Mouse (Mus musculus) kidney, embryonic 15.5 days (tissue): ENCODE data around the gene Kdm4a. TPM values are rescaled to one million over a fixed set of nuclear protein-coding genes. Genes with fewer than 3 reads are reported as not detected.

ENCODE experiments used
- ATAC-seq: fragments of 200-750 bp; cut with Nextera tagmentation; replicated peaks from 2 replicates; pipeline ENCODE4 v1.8.0; 2017; ENCODE audit warnings: moderate TSS enrichment; ENCODE audit not compliant: low FRiP score
- H3K27ac ChIP-seq: fragments of 300-500 bp; sonication (generic); 2 replicates; pipeline ENCODE4 v1.5.1; 2015; ENCODE audit warnings: mild to moderate bottlenecking, inconsistent platforms
- H3K27me3 ChIP-seq: fragments of 300-500 bp; sonication (generic); 2 replicates; pipeline ENCODE4 v1.6.1; 2015; ENCODE audit warnings: inconsistent platforms
- H3K36me3 ChIP-seq: fragments of 300-500 bp; sonication (generic); 2 replicates; pipeline ENCODE4 v1.6.1; 2015; ENCODE audit warnings: inconsistent platforms
- H3K4me1 ChIP-seq: fragments of 300-500 bp; sonication (generic); 2 replicates; pipeline ENCODE4 v1.6.1; 2015; ENCODE audit warnings: inconsistent platforms
- H3K4me2 ChIP-seq: fragments of 300-500 bp; sonication (generic); 2 replicates; pipeline ENCODE4 v1.6.1; 2015; ENCODE audit warnings: moderate library complexity, mild to moderate bottlenecking, inconsistent platforms
- H3K4me3 ChIP-seq: fragments of 300-500 bp; sonication (generic); replicated peaks from 2 replicates; pipeline ENCODE4 v1.5.1; 2015; ENCODE audit warnings: mild to moderate bottlenecking, inconsistent platforms
- H3K9ac ChIP-seq: fragments of 300-500 bp; sonication (generic); 2 replicates; pipeline ENCODE4 v1.6.1; 2015; ENCODE audit warnings: mild to moderate bottlenecking, inconsistent platforms
- H3K9me3 ChIP-seq: fragments of 300-500 bp; sonication (generic); replicated peaks from 2 replicates; pipeline ENCODE4 v1.6.1; 2016; ENCODE audit warnings: inconsistent platforms
- WGBS: fragments of 180-500 bp; shearing (Covaris S2); methylation state at CpG from one replicate; pipeline ENCODE4 v1.1.7; 2015; ENCODE audit warnings: mixed read lengths; 5-methylcytosine and 5-hydroxymethylcytosine counted together
- polyA plus RNA-seq: library from polyadenylated mRNA; unstranded; fragments of >200 nt; fragmentation: Nextera tagmentation; extraction: Ambion mirVana; gene quantifications from 2 replicates; pipeline ENCODE4 v1.2.1, GENCODE M21; 2015

Gene Kdm4a
- polyA plus RNA-seq, 1 experiment from 2014 or later, result 39.5 TPM

DNA sequence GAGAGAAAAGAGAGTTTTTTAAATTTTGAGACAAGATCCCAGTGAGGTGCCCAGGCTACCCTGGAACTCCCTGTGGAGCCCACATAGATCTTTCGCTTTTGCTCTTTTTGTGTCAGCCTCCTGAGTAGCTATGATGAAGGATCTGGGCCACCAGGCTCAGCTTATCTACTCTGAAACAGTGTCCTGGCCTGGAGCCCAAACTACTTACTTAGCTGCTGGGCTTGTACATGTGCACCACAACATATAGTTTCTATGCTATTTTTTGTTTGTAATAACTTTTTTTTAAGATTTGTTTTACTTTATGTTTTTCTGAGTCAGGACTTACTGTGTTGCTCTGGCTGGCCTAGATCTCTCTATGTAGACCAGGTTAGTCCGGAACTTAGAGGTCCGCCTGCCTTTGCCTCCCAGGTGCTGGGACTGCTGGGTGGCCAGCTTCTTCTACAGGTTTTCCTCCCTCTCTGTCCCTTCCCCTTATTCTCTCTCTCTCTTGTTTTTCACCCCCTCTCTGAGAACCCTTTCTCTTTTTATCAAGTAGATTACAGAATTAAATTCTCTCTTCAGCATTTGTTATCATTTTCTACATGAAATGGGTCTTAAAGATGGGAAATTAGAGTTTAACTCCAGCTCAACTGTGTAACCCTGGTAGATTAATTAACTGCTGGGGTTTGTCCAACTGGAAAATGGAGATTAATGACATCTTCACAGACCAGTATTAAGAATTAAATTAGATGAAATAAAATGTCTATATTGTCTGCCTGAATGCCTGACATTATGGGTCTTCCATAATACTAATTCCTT is 74.4 kb downstream of the Kdm4a start:
- Histone ChIP-seq H3K9me3 (no peaks in the 10 kb centered on the region), H3K9ac (no peak overlapping the region), H3K4me2 (no peak overlapping the region), H3K36me3 (peaks cover 12% of the 10 kb centered on the region), H3K27me3 (no peaks in the 10 kb centered on the region), H3K4me3 (no peak overlapping the region), H3K27ac (no peak overlapping the region), H3K4me1 (no peaks in the 10 kb centered on the region)
- 88% methylated on average over 3 of the region's 3 CpGs for WGBS
- no peak for ATAC-seq

DNA sequence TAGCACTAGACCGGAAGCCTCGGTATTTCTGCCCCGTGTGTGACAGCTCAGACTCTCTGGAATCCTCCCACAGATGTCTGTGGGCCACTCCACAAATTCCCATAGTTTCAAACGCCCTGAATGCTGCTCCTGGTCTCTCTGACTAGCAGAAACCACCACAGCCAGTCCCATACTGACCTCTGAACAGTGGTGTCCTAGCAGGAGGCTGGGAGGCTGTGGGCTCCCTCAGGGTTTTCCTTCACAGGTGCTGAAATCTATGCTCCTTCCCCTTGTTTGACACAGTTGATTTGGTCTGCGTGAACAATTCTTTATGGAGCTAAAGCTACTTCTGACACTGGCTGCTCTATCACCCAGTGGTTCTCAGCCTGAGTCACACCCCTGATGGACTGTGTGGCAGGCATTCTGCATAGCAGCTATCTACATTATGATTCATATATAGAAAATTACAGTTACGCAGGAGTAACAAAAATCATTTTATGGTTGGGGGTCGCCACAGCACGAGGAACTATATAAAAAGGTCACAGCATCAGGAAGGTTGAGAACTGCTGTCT is 76.5 kb downstream of the Kdm4a start:
- Histone ChIP-seq H3K9ac (no peak overlapping the region), H3K27me3 (no peaks in the 10 kb centered on the region), H3K4me3 (no peak overlapping the region), H3K4me1 (no peaks in the 10 kb centered on the region), H3K27ac (no peak overlapping the region), H3K36me3 (peaks cover 12% of the 10 kb centered on the region), H3K9me3 (no peaks in the 10 kb centered on the region), H3K4me2 (no peak overlapping the region)
- no peak for ATAC-seq
- WGBS, result 65% methylated on average over 8 of the region's 8 CpGs

DNA sequence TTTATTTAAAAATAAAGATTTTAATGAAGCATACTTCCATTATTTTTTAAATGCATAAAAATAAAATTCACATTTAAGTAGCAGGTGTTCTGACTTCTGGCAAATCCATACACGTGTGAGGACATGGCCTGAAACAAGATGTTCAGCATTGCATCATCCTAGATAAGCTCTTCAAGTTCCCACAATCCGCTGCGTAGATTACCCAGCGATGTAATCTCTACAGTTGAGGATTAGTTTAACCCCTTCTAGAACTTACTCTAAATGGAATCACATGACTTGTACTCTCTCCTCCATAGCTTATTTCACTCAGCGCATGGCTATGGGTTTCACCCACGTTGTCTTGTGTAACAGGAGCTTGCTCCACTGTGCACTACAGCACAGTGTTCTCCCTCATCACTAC is 78.3 kb downstream of the Kdm4a start:
- Histone ChIP-seq H3K4me1 (no peaks in the 10 kb centered on the region), H3K36me3 (no peaks in the 10 kb centered on the region), H3K9me3 (no peaks in the 10 kb centered on the region), H3K27me3 (no peaks in the 10 kb centered on the region), H3K9ac (no peak overlapping the region), H3K4me2 (no peak overlapping the region), H3K4me3 (no peak overlapping the region), H3K27ac (no peak overlapping the region)
- 89% methylated on average over 6 of the region's 6 CpGs for WGBS
- ATAC-seq, result no peak

DNA sequence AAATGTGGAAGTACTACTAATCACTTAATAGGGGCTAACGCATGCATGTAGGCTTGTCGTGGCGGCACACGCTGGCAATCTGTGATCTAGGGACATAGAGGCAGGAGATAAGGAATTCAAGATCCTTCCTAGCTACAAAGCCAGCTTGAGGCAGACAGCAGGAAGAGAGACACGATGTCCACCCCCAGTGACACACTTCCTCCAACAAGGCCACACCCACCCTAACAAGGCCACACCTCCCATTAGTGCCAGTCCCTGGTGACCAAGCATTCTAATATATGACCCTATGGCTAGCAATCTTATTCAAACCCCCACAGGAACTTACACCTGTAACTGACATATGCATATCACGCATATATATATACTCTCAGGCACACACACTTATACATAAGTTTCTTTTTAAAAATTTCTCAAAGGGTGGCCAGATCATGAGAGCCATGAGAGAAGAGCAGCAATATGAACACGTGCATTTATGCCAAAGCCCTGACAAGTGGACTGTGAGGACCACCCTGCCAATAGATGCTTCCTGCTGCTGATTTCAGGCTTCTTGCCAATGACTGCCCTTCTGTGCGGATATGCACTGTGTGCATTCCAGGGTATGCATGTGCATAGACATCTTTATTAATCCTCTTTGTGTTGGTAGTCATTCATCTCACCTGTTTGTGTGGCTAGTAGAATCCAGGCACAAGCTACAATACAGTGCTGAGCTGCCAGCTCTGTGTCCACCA is 80.0 kb downstream of the Kdm4a start:
- no peaks in the 10 kb centered on the region for H3K4me1 ChIP-seq
- no peaks in the 10 kb centered on the region for H3K9me3 ChIP-seq
- no peak for ATAC-seq
- H3K36me3 ChIP-seq, result no peaks in the 10 kb centered on the region
- no peak overlapping the region for H3K27ac ChIP-seq
- no peak overlapping the region for H3K4me2 ChIP-seq
- no peak overlapping the region for H3K4me3 ChIP-seq
- no peak overlapping the region for H3K9ac ChIP-seq
- 91% methylated on average over 8 of the region's 8 CpGs for WGBS
- no peaks in the 10 kb centered on the region for H3K27me3 ChIP-seq

DNA sequence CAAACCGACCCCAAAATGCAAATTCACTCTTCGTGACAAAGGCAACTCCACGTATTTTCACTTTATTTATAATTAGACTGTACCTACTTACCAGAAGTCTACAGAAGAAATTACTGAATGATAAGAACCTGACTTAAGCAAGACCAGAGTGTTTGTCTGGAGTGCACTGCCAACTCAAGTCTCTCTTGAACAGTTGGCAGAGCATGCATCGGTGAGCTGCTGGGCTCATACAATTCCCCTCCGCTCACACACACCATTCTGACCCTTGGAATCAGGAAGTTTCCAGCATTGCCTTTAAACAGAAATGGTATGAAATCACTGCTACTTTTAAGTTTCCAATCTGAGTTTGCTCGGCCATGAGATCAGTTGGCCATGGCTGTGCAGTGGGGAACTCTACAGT is 81.3 kb downstream of the Kdm4a start:
- no peak overlapping the region for H3K4me2 ChIP-seq
- no peaks in the 10 kb centered on the region for H3K27me3 ChIP-seq
- H3K9me3 ChIP-seq, result no peaks in the 10 kb centered on the region
- no peak overlapping the region for H3K9ac ChIP-seq
- H3K36me3 ChIP-seq, result peaks cover 6% of the 10 kb centered on the region; the same call in 1 of the 2 replicates
- H3K4me3 ChIP-seq, result no peak overlapping the region
- no peak for ATAC-seq
- no peaks in the 10 kb centered on the region for H3K4me1 ChIP-seq
- no peak overlapping the region for H3K27ac ChIP-seq
- WGBS, result 95% methylated on average over 6 of the region's 6 CpGs

DNA sequence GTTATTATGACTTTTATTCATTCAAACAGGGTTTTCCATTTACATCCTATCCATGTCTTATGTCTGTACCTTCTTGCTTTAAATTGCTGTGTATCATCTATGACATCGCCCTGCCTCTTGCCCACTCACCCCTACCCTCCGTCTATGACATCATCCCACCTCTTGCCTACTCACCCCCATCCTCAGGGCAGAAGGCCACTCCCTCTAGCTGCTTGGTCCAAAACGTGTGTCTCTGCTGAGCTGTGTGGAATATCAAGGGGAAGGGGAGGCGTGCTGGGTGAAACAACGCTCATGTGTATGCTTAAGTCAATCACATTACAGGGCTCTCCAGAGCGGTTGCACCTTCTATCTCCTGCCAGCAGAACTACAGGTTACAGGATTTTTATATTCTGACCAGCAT is 83.8 kb downstream of the Kdm4a start:
- peaks cover 6% of the 10 kb centered on the region; the same call in 1 of the 2 replicates for H3K36me3 ChIP-seq
- no peaks in the 10 kb centered on the region for H3K9me3 ChIP-seq
- WGBS, result 72% methylated on average over 6 of the region's 6 CpGs
- no peaks in the 10 kb centered on the region for H3K27me3 ChIP-seq
- no peak overlapping the region for H3K9ac ChIP-seq
- no peak for ATAC-seq
- no peak overlapping the region for H3K4me3 ChIP-seq
- H3K27ac ChIP-seq, result no peak overlapping the region
- no peaks in the 10 kb centered on the region for H3K4me1 ChIP-seq
- H3K4me2 ChIP-seq, result no peak overlapping the region

DNA sequence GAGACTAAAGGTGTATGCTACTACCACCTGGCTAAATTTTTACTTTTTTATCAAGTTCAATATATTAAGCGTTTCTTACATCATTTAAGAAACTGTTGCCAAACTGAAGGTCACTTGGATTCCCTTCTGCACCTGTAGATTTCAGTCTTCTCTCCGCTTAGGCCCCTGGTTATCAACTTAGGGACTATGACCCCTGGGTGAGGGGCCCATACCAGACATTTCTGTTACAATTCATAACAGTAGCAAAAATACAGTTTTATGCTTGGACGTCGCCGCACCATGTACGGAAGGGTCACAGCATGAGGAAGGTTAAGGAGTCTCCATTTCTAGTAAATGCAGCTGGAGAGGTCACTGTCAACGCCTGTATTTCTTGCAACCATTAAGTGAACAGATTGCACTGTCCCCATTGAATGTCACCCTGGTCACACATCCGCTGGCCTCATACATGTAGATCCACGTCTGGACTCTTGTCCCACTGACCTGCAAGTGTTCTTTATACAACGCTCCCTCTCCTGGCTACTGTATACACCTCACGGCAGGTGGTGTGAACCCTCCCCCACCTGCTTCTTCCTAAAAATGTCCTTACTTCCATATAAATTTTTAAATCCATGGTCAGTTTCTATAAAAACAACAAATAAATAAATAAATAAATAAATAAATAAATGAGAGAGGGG is 86.9 kb downstream of the Kdm4a start:
- no peak overlapping the region for H3K4me3 ChIP-seq
- H3K9me3 ChIP-seq, result no peaks in the 10 kb centered on the region
- ATAC-seq, result no peak
- peaks cover 6% of the 10 kb centered on the region; the same call in 1 of the 2 replicates for H3K36me3 ChIP-seq
- no peaks in the 10 kb centered on the region; the same call in 1 of the 2 replicates for H3K4me1 ChIP-seq
- WGBS, result 91% methylated on average over 11 of the region's 11 CpGs
- H3K27ac ChIP-seq, result no peak overlapping the region
- no peak overlapping the region for H3K9ac ChIP-seq
- H3K4me2 ChIP-seq, result no peak overlapping the region
- no peaks in the 10 kb centered on the region for H3K27me3 ChIP-seq

DNA sequence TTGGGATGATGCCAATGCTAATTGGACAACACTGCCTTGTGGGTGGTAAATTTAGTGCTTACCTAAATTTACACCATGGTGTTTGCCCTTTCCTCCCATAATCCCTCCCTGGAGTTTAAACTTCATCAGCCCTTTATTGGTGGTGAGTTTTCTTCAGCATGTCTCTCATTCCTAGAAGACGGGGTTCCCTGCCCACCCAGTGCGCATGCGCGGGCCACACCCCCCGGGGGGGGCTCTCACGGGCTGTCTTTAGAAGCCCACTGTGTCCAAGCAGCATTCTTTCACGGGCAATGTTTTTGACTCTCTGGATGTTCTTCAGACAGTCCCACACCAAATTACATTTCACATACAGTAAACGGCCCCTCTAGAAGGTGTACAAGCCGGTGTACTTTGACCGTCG is 89.4 kb downstream of the Kdm4a start:
- no peaks in the 10 kb centered on the region for H3K9me3 ChIP-seq
- no peak for ATAC-seq
- no peak overlapping the region for H3K9ac ChIP-seq
- H3K27me3 ChIP-seq, result no peaks in the 10 kb centered on the region
- H3K36me3 ChIP-seq, result peaks cover 6% of the 10 kb centered on the region; the same call in 1 of the 2 replicates
- H3K4me2 ChIP-seq, result no peak overlapping the region
- no peaks in the 10 kb centered on the region; the same call in 1 of the 2 replicates for H3K4me1 ChIP-seq
- H3K4me3 ChIP-seq, result no peak overlapping the region
- WGBS, result 88% methylated on average over 11 of the region's 11 CpGs
- no peak overlapping the region for H3K27ac ChIP-seq

DNA sequence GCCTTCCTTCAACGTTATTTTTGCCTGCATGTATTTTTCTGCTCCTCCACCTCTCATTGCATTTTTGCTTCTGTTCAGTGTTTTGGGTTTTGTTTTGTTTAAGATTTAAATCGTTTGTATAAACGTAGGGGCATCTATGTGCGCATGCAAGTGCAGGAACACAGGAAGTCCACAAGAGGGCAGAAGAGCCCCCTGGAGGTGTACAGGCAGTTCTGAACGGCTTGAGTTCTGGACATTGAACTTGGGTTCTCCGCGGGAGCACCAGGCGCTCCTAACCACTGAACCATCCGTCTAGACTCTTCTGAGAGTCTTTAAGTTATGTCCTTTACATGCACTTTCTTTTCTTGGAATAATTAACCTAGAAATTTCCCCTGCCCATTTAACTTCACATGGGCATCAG is 89.9 kb downstream of the Kdm4a start:
- Histone ChIP-seq H3K9me3 (no peaks in the 10 kb centered on the region), H3K4me1 (no peaks in the 10 kb centered on the region; the same call in 1 of the 2 replicates), H3K4me2 (no peak overlapping the region), H3K4me3 (no peak overlapping the region), H3K27me3 (no peaks in the 10 kb centered on the region), H3K9ac (no peak overlapping the region), H3K27ac (no peak overlapping the region), H3K36me3 (peaks cover 6% of the 10 kb centered on the region; the same call in 1 of the 2 replicates)
- no peak for ATAC-seq
- 62% methylated on average over 9 of the region's 9 CpGs for WGBS

DNA sequence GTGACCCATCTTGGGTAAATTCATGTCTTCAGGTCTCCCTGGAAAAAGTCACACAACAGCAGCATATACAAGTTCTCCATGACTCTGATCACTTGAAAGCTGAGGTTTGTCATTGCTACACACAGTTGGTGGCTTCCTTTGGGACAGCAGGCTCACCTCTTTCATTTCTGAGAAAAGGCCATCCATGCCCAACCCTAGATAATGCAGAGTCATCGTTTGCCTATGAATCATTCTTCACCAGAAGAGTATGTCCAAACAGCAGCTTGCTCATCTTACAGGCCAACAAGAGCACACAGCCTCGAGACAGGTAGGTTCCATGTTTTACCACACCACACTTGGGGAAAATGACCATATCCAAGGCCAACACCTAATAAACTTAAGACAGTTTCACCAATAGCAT is 91.1 kb downstream of the Kdm4a start:
- no peak overlapping the region for H3K9ac ChIP-seq
- no peak overlapping the region for H3K27ac ChIP-seq
- H3K4me3 ChIP-seq, result no peak overlapping the region
- no peaks in the 10 kb centered on the region for H3K9me3 ChIP-seq
- H3K36me3 ChIP-seq, result no peaks in the 10 kb centered on the region
- H3K4me1 ChIP-seq, result no peaks in the 10 kb centered on the region; the same call in 1 of the 2 replicates
- no peak overlapping the region for H3K4me2 ChIP-seq
- ATAC-seq, result no peak
- H3K27me3 ChIP-seq, result no peaks in the 10 kb centered on the region
- WGBS, result 85% methylated on average over 2 of the region's 2 CpGs
